In the genomic region with DNA sequence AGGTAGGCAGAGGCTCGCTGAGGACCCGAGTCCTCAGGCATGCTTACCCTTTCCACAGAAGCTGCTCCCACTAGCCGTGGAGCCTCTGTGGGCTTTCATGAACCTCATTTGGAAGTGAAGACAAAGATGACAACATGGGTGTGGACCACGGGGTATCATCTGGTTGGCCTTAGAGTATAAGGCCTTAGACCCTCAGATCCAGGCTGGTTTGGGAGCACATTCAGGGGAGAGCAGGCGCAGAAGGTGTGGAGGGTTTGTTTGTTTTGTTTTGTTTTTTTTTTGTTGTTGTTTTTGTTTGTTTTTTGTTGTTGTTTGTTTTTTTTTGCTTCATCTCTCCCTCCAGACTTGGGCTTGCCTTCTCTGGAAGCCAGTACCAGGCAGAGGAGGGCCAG, we compare ENCODE assay signal across 10 mouse cellular contexts. TPM values are rescaled to one million over a fixed set of nuclear protein-coding genes. Genes with fewer than 3 reads are reported as not detected.
DNase-seq lines count a peak whose midpoint lies in the region; ATAC-seq and TF ChIP-seq lines count a peak whose summit lies in the region.
"Had no signal": no experiment of that assay in that cellular context is flagged by ENCODE, and none has a peak within 500 bp of the region (broad histone marks: within the 10 kb centered on the region; RNA-seq: fewer than 3 reads in every experiment).

No protein-coding gene starts in this region.

- intact Hi-C loops in heart, postnatal 25 days (cut with DNase I) = no loop called here

- no peak overlapping the region for H3K4me2 ChIP-seq in lung, embryonic 15.5 days
- no peak overlapping the region for H3K4me2 ChIP-seq in heart, postnatal 0 days (ENCODE audit: low read depth, low read length)
- H3K4me2 ChIP-seq in myocyte (ENCODE audit: low read depth) = peak overlapping the region; percentile 96

- no peaks in the 10 kb centered on the region for H3K27me3 ChIP-seq in lung, embryonic 15.5 days
- H3K27me3 ChIP-seq in heart, postnatal 0 days (ENCODE audit: control insufficient read depth, insufficient read depth, low read length) = no peaks in the 10 kb centered on the region
- no peaks in the 10 kb centered on the region for H3K27me3 ChIP-seq in myocyte (ENCODE audit: control insufficient read depth, insufficient read depth, insufficient read length)

- peak; percentile 78 for DNase-seq in heart, adult 11 months
- no peak for DNase-seq in heart, postnatal 25 days (ENCODE audit: low spot score)
- no peak for DNase-seq in lung, adult 18-20 months
- no peak for DNase-seq in heart, postnatal 0 days (ENCODE audit: low spot score)
- no peak for DNase-seq in kidney, postnatal 36 days
- no peak for DNase-seq in right cerebral cortex, postnatal 36 days (ENCODE audit: low spot score in 2 of 2)
- DNase-seq: cerebellum, adult 9-11 months; liver had no signal

- H3K27ac ChIP-seq in lung, embryonic 15.5 days = peak overlapping the region; percentile 61; the same call in 1 of the 2 replicates
- H3K27ac ChIP-seq in heart, postnatal 0 days (ENCODE audit: low read depth) = peak overlapping the region; percentile 93

- TF ChIP-seq POLR2A in myocyte (IDR thresholded peaks at IDR 0.05; ENCODE audit: insufficient read length, low read depth) = no peak

- no peak overlapping the region for H3K4me3 ChIP-seq in lung, embryonic 15.5 days
- H3K4me3 ChIP-seq in heart, postnatal 0 days (ENCODE audit: low read depth, low read length) = no peak overlapping the region
- H3K4me3 ChIP-seq in myocyte = no peak overlapping the region

- no peaks in the 10 kb centered on the region for H3K79me2 ChIP-seq in myocyte (ENCODE audit: control insufficient read depth, insufficient read depth)

- H3K9me3 ChIP-seq in lung, embryonic 15.5 days = no peaks in the 10 kb centered on the region
- H3K9me3 ChIP-seq in heart, postnatal 0 days (replicated peaks; ENCODE audit: control insufficient read depth, low read length) = no peaks in the 10 kb centered on the region

- H3K9ac ChIP-seq in lung, embryonic 15.5 days = no peak overlapping the region
- H3K9ac ChIP-seq in heart, postnatal 0 days (replicated peaks; ENCODE audit: low read depth, low read length) = no peak overlapping the region

- TF ChIP-seq CTCF in heart, postnatal 0 days (IDR thresholded peaks at IDR 0.05; ENCODE audit: low read depth) = no peak

- no peak for TF ChIP-seq EP300 in heart, postnatal 0 days (IDR thresholded peaks at IDR 0.05; ENCODE audit: low read depth)

- ATAC-seq in lung, embryonic 15.5 days (ENCODE audit: borderline replicate concordance, extremely low read depth, low FRiP score, low TSS enrichment) = no peak
- ATAC-seq in heart, postnatal 0 days (ENCODE audit: insufficient read depth, low read depth) = no peak

- peaks cover 30% of the 10 kb centered on the region for H3K4me1 ChIP-seq in lung, embryonic 15.5 days
- peaks cover 30% of the 10 kb centered on the region for H3K4me1 ChIP-seq in heart, postnatal 0 days (ENCODE audit: control insufficient read depth, insufficient read depth)

- no peak overlapping the region for H3ac ChIP-seq in myocyte (ENCODE audit: control insufficient read depth, insufficient read length)

- 58% methylated on average over 5 of the region's 5 CpGs for WGBS in lung, embryonic 15.5 days
- WGBS in heart, postnatal 0 days = 59% methylated on average over 5 of the region's 5 CpGs

- H3K36me3 ChIP-seq in lung, embryonic 15.5 days = no peaks in the 10 kb centered on the region
- no peaks in the 10 kb centered on the region for H3K36me3 ChIP-seq in heart, postnatal 0 days (replicated peaks; ENCODE audit: control insufficient read depth, insufficient read depth, low read length)
- H3K36me3 ChIP-seq in myocyte (ENCODE audit: control insufficient read depth, insufficient read depth) = no peaks in the 10 kb centered on the region

TF ChIP-seq in myocyte, 11 proteins besides CTCF, POLR2A, EP300 and RAD21:
- TF ChIP-seq TCF3 (IDR thresholded peaks at IDR 0.05; ENCODE audit: insufficient read length, low read depth) = no peak
- no peak for TF ChIP-seq MYOG (IDR thresholded peaks at IDR 0.05; ENCODE audit: control insufficient read depth in 1 of 3, insufficient read depth in 1 of 3, insufficient read length in 2 of 3, low read depth in 2 of 3)
- TF ChIP-seq CEBPB (IDR thresholded peaks at IDR 0.05; ENCODE audit: insufficient read depth, poor library complexity, severe bottlenecking) = no peak
- TF ChIP-seq SRF (IDR thresholded peaks at IDR 0.05; ENCODE audit: control insufficient read depth, insufficient read length, low read depth) = no peak
- TF ChIP-seq REST (IDR thresholded peaks at IDR 0.05; ENCODE audit: insufficient read depth, insufficient read length) = no peak
- no peak for TF ChIP-seq POLR2AphosphoS2 (IDR thresholded peaks at IDR 0.05; ENCODE audit: insufficient read length, low read depth)
- TF ChIP-seq MYOD1 (IDR thresholded peaks at IDR 0.05; ENCODE audit: control insufficient read depth in 1 of 3, insufficient read length in 2 of 3, low read depth in 2 of 3) = no peak
- TF ChIP-seq MAX (IDR thresholded peaks at IDR 0.05; ENCODE audit: low read depth) = no peak
- TF ChIP-seq USF1 (IDR thresholded peaks at IDR 0.05; ENCODE audit: low read depth) = no peak
- TF ChIP-seq TCF12 (IDR thresholded peaks at IDR 0.05; ENCODE audit: insufficient read depth, poor library complexity, severe bottlenecking) = no peak
- TF ChIP-seq E2F4 (IDR thresholded peaks at IDR 0.05; ENCODE audit: insufficient read depth) = no peak

RNA-seq across cellular contexts. Expression of a gene that starts 36.6 kb away (rescaled TPM):
- total RNA-seq in heart, postnatal 25 days (2021) = 10 to 100 TPM; 36.4 to 37.2 TPM
- 68.5 and 75.8 TPM in 2 replicates for polyA plus RNA-seq in lung, embryonic 15.5 days (2015; fragmentation: Nextera tagmentation; extraction: Ambion mirVana)
- total RNA-seq in heart, postnatal 0 days (2014; rRNA removed; ENCODE audit: low replicate concordance) = 45.9 and 131 TPM in 2 replicates
- polyA plus RNA-seq in heart, postnatal 0 days (2015; fragmentation: Nextera tagmentation; extraction: Ambion mirVana) = 39.1 and 46.9 TPM in 2 replicates
- 27.3 TPM for polyA plus RNA-seq in myocyte (2012; fragmentation: generic; extraction: Trizol)

RNA-seq across cellular contexts. Expression of a gene that starts 40.1 kb away (rescaled TPM):
- 1 to 10 TPM; 6.1 to 7.4 TPM for total RNA-seq in heart, postnatal 25 days (2021)
- polyA plus RNA-seq in lung, embryonic 15.5 days (2015; fragmentation: Nextera tagmentation; extraction: Ambion mirVana) = 141 and 142 TPM in 2 replicates
- 38.8 and 49.9 TPM in 2 replicates for total RNA-seq in heart, postnatal 0 days (2014; rRNA removed; ENCODE audit: low replicate concordance)
- polyA plus RNA-seq in heart, postnatal 0 days (2015; fragmentation: Nextera tagmentation; extraction: Ambion mirVana) = 25.2 and 25.6 TPM in 2 replicates
- polyA plus RNA-seq in myocyte (2012; fragmentation: generic; extraction: Trizol) = 42.1 TPM
